Mouse (Mus musculus): ENCODE data around the gene Pramel7.
"Not testable (repeated sequence)": the region's sequence is repeated elsewhere in the genome, so short reads cannot be mapped to it uniquely, and the experiment has no call there.

Pramel7 gene

GRCm38 (mm10) chr2:87496993-87497392 is at the start of gene Pramel7:
TSS of gene Pramel7 (minus strand) at chr2:87497093.
- not testable (repeated sequence) for DNase-seq (ENCODE audit: low spot score)

GRCm38 (mm10) chr2:87545442-87545841 is 48.5 kb upstream of the Pramel7 start, which contains the start of gene Olfr1128:
TSS of gene Olfr1128 (minus strand) at chr2:87545542.
- no peak for DNase-seq (ENCODE audit: low spot score)

- no peak for DNase-seq (ENCODE audit: low spot score)
These were observed 37.9 kb upstream of the Pramel7 start for GRCm38 (mm10) chr2:87534826-87535225.

GRCm38 (mm10) chr2:87531496-87531895 is 34.6 kb upstream of the Pramel7 start, which contains the start of gene Olfr153:
TSS of gene Olfr153 (plus strand) at chr2:87531796.
- no peak for DNase-seq (ENCODE audit: low spot score)

- DNase-seq (ENCODE audit: low spot score): not testable (repeated sequence)
These were observed 29.2 kb upstream of the Pramel7 start for GRCm38 (mm10) chr2:87525899-87526616.

DNA sequence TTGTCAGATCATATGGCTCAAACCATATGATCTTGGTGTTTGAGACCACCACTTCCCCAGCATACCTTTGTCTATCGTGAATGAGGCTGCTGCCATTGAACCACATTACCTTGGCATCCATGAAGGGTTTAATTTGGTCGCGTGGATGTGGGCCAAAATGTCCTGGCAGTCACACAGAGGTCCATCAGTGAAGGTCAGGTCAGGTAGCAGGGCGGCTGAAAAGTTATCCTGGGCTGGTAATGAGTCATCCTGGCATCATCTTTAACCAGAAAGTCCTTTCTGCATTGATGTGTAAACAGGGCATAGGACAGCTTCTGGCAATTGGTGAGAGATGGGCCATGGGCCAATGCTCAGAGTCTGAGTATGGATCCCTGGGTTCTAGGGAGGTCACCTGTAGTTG is 23.8 kb upstream of the Pramel7 start:
- no peak for DNase-seq (ENCODE audit: low spot score)

- no peak for DNase-seq (ENCODE audit: low spot score)
These were observed 19.7 kb upstream of the Pramel7 start for GRCm38 (mm10) chr2:87516581-87516980.

DNA sequence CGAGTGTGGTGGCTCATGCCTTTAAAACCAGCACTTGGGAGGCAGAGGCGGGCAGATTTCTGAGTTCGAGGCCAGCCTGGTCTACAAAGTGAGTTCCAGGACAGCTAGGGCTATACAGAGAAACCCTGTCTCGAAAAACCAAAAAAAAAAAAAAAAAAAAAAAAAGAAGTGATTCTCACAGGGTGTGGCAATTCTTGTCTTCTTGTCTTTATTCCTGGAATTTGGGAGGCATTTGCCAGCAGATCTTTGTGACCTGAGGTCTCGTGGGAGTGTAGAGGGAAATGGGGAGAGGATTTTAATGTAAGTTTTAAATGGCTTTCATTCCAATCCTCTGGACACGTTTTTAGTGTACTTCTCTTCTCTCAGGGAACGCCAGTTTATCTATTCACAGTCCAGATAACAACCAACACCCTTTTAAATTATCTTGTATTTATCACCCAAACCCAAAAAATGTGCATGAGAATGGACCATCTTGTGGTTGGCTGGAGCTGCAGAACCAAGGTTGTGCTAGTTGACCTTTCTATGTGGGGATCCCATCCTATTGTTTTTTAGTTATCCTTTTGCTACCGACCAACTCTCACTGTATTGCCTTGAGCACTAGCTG is 18.7 kb upstream of the Pramel7 start:
- no peak for DNase-seq (ENCODE audit: low spot score)

DNA sequence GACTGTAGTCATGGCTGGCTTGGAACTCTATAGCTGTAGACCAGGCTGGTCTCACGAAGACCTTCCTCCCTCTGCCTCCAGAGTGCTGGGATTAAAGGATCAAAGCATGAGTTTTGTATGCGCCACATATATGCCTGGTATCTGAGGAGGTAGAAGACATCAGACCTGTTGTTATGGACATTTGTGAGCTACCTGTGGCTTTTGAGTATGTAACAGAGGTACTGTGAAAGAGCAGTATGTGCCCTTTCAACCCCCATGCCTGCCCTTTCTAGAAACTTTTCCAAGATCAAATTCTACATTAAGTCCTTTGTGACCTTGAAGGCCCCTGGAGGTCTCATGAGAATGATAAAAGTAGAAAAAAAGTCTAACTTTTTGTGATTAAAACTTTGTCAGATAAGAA is 18.2 kb upstream of the Pramel7 start:
- DNase-seq (ENCODE audit: low spot score): no peak

DNA sequence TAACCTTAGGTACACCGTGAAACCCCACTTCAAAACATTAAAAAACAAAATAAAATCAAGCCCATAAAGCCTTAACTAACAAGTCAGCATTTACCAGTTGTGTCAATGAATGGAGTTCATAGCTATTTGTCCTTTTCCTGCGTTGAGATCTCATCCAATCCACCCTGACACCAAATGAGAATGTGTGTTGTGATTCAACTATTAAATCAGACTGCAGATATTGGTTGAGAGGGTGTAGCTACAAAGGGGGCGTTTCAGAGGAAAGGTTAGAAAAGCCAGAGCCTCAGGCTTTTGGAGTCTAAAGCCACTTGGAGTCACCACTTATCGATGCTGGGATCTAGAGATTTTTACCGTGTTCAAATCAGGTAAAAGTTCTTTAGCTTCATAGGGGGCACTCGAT is 9.4 kb upstream of the Pramel7 start, which contains the start of gene Pramel6:
Gene Pramel6 (plus strand): TSS at position 301 of the 400 bp plus-strand sequence.
- DNase-seq (ENCODE audit: low spot score): no peak

DNA sequence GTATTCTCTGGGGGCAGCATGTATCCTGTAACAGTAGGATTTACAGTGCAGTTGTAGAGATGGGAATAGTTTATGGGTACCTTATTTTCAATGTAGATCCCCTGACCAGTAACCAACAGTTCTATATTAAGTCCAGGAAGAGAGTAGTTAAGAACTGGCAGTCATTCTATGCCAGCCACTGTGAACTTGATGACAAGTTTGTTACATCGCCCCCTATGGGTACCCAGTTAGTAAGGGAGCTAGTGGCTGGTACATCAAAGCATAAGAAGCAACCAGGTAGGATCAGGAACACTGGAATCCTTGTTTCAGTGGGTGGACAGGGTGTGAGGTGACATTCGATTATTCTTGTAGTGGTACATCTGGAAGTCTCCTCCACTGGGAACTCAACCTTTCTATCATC is 14.6 kb downstream of the Pramel7 start:
- no peak for DNase-seq (ENCODE audit: low spot score)

DNA sequence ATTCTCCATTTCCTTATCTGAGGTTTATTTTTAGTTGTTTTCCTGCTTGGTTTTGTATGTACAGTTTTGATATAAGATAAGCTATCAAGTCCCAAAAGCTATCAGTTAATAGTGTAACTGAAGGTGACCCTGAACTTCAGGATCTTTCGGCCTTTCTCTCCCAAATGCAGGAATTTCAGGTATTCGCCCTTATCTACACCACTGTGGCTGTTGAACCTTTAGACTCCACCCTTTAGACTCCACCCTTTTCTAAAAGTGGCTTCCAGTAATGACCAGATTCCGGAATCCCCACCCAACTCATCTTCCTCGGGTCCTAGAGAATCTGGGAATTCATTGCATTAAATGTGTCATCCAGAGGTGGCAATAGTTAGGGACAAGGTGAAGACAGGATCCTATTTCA is 15.7 kb downstream of the Pramel7 start:
- no peak for DNase-seq (ENCODE audit: low spot score)

DNA sequence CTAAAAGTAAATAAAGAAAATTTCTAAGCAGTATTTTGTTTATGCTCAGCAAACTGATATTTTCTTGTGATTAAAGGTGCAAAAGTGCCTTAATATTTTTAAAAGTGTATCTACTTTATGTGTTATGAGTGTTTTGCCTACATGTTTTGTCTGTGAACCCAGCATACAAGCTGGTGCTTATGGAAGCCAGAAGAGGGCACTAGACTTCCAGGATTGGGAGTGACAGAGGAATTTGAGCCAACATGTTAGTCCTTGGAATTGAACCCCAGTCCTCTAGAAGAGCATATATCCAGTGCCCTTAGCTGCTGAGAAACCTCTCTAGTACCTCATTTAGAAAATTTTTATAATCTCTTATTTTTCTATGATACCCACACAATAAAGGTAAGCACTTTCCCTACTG is 16.7 kb downstream of the Pramel7 start:
- DNase-seq (ENCODE audit: low spot score): no peak

DNA sequence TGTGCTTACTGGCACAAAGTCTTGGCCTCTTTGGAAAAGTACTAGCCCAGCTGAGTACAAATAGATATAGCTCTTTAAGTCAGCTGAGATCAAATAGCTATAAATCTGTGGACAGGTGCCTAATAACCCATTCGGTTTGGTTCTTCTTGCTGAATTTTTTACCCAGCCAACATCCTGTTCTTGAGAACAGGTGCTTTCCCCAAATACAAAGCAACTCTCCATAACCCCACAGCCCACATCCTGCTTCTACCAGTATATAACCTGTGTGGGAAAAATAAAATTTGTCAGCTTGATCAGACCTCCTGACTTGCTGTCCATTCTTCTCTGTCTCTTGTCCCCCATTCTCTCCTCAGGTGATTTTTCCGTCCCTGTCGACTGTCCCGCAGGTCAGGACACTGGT is 35.1 kb downstream of the Pramel7 start:
- DNase-seq (ENCODE audit: low spot score): no peak

DNA sequence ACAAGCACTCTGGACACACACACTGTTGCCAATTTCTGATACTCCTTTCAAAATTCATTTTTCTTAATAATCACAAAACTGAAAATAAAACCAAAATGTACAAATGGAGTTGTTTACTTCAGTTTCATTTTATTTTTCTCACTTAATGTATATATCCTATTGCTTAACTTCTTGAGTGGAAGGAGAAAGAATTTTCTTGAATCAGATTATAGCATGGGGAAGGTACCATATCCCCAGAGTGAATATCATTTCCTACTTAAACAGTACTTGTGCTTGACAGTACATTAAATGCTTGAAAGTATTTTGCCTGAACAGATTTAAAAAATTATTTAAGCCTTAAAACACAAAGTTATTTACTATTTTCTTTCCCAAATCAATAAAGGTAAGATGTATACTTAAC is 43.2 kb downstream of the Pramel7 start, which contains the start of gene Olfr1126:
Gene Olfr1126 (plus strand): TSS at position 301 of the 400 bp plus-strand sequence.
- no peak for DNase-seq (ENCODE audit: low spot score)

Measured in ovary, postnatal 10 days (tissue).